Mouse (Mus musculus) bone marrow macrophage, adult 2 months (primary cell): ENCODE data around the gene Pxk. TPM values are rescaled to one million over a fixed set of nuclear protein-coding genes. Genes with fewer than 3 reads are reported as not detected.

Experiments
- H3K27ac ChIP-seq: 2 replicates; pipeline ENCODE4 v1.5.1; 2012; ENCODE audit warnings: low read depth, low read length; ENCODE audit not compliant: insufficient read depth
- H3K4me1 ChIP-seq: 2 replicates; pipeline ENCODE4 v1.6.1; 2012; ENCODE audit warnings: low read length; ENCODE audit not compliant: control insufficient read depth, insufficient read depth
- H3K4me3 ChIP-seq: 2 replicates; pipeline ENCODE4 v1.5.1; 2012; ENCODE audit warnings: mild to moderate bottlenecking, low read length, moderate library complexity; ENCODE audit not compliant: insufficient read depth
- CTCF ChIP-seq: IDR thresholded peaks from 2 replicates; pipeline ENCODE4 v1.5.1; 2012; ENCODE audit warnings: low read depth, mild to moderate bottlenecking, low read length, moderate library complexity
- POLR2A ChIP-seq: IDR thresholded peaks from 2 replicates; pipeline ENCODE4 v1.6.1; 2012; ENCODE audit warnings: mild to moderate bottlenecking, low read depth, low read length, borderline replicate concordance
- polyA plus RNA-seq: library from polyadenylated mRNA; stranded (reverse); fragments of >200 nt; gene quantifications from 2 replicates; pipeline ENCODE4 v1.2.4, GENCODE M21; 2012; ENCODE audit not compliant: missing spikeins, insufficient read depth, insufficient read length

Pxk gene
- polyA plus RNA-seq, 1 experiment: 45.3 TPM

- TF ChIP-seq CTCF (no peak), POLR2A (no peak)
- no peaks in the 10 kb centered on the region for H3K4me1 ChIP-seq
- no peak overlapping the region for H3K4me3 ChIP-seq
- no peak overlapping the region for H3K27ac ChIP-seq
Observed at GRCm38 (mm10) chr14:8190556-8190955, 92.5 kb downstream of the Pxk start.

DNA sequence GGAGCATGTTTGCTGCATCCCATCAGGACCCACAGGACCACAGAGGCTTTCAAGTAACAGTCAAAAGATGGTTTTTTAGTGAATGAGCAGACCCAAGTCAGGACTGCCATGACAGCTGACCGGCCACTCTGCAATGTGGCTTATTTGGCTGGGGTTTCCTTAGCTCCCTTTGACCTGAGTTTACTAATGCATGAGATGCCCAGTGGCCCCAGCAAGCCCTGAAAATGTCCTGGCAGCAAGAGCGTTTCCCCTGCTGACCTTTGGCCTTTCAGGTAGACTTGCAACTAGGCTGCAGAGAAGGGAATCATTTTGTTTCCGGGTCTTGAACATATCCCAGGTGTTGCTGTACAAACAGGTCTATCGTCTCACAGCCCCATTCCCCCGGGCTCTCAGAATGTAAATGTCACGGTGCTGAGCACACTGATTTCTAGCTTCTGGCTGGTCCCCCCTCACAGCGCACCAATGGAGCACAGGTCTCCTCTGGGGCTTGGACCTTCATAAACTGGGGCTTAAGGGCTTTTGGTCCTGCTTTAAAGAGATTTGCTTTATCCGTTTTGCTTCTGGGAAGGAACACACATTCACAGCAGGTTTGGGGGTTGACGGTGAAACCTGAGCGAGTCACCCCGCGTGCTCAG lies 93.4 kb downstream of the Pxk start:
- Histone ChIP-seq H3K4me1 (no peaks in the 10 kb centered on the region), H3K4me3 (no peak overlapping the region), H3K27ac (no peak overlapping the region)
- no peak for TF ChIP-seq POLR2A
- TF ChIP-seq CTCF: no peak

GRCm38 (mm10) chr14:8192727-8193126 lies 94.7 kb downstream of the Pxk start:
- H3K4me1 ChIP-seq: no peaks in the 10 kb centered on the region
- no peak for TF ChIP-seq CTCF
- TF ChIP-seq POLR2A: no peak
- no peak overlapping the region for H3K4me3 ChIP-seq
- H3K27ac ChIP-seq: no peak overlapping the region

GRCm38 (mm10) chr14:8200769-8201168 lies 102.8 kb downstream of the Pxk start:
- TF ChIP-seq POLR2A: no peak
- no peak for TF ChIP-seq CTCF
- Histone ChIP-seq H3K4me1 (no peaks in the 10 kb centered on the region), H3K27ac (no peak overlapping the region), H3K4me3 (no peak overlapping the region)

- H3K4me1 ChIP-seq: no peaks in the 10 kb centered on the region
- H3K4me3 ChIP-seq: no peak overlapping the region
- TF ChIP-seq CTCF (no peak), POLR2A (no peak)
- H3K27ac ChIP-seq: no peak overlapping the region
Observed at GRCm38 (mm10) chr14:8201715-8202114, 103.7 kb downstream of the Pxk start.

GRCm38 (mm10) chr14:8206179-8206910 lies 108.3 kb downstream of the Pxk start:
- H3K4me3 ChIP-seq: no peak overlapping the region
- no peak overlapping the region for H3K27ac ChIP-seq
- TF ChIP-seq CTCF (no peak), POLR2A (no peak)
- H3K4me1 ChIP-seq: no peaks in the 10 kb centered on the region

DNA sequence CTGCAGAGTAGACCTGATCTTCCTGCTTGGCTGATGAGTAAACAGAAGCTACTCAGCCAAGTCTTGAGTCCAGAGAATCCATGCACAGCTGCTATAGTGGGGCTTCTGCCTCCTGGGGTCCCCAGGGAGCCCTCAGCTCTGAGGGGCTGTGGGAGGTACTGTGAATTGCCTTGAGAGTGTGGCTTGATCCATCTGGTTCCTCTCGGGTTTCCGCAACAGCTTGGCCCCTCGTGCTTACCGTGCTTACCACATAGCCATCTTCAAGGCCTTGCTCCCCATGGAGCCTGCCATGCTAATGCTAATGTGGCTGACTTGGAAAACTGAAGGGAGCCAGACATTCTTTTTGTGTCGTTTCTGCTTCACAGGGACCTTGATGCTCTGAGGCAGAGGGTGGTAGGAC lies 109.1 kb downstream of the Pxk start:
- H3K4me3 ChIP-seq: no peak overlapping the region
- no peak for TF ChIP-seq POLR2A
- H3K4me1 ChIP-seq: no peaks in the 10 kb centered on the region
- H3K27ac ChIP-seq: no peak overlapping the region

DNA sequence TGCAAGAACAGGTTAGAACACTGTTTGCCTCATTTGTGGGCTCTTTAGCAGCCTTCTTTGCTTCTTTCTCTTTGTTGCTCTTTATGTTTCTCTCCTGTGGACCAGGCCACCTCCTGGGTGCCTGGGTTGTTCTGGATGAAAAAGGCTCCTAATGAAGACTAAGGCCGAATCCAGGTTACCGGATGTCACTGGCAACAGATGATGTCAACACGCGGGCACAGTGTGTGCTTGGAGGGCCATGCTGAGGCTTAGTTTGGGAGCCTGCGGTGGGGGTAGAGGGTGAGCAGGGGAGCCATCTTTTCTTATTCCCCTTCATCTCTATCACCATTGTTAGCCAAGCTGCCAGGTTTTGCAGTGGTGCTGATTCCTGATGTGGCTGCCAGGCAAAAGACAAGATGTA lies 109.5 kb downstream of the Pxk start:
- TF ChIP-seq POLR2A (no peak), CTCF (no peak)
- no peak overlapping the region for H3K4me3 ChIP-seq
- H3K4me1 ChIP-seq: no peaks in the 10 kb centered on the region
- no peak overlapping the region for H3K27ac ChIP-seq

- TF ChIP-seq CTCF: no peak
- no peak for TF ChIP-seq POLR2A
- H3K4me1 ChIP-seq: no peaks in the 10 kb centered on the region
- no peak overlapping the region for H3K27ac ChIP-seq
- H3K4me3 ChIP-seq: no peak overlapping the region
Observed at GRCm38 (mm10) chr14:8208876-8209275, 110.9 kb downstream of the Pxk start.

DNA sequence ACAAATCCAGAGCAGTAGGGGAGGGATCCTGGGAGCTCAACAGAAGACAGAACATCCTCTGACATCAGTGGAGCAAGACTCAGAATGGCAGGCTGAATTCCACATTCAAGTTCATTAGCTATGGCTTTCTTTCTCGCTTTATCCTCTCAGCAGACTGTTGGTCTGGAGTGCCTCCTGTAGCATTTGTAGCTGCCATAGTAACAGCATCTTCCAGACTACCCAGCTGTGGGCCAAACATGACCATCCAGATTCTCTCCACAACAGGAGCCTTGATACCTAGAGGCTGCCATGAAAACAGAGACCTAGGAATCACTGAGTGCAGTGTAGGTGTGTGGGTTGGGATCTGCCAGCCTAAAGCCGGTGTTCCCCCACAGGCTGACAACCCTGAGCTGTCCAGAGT lies 111.9 kb downstream of the Pxk start:
- H3K4me1 ChIP-seq: no peaks in the 10 kb centered on the region
- H3K27ac ChIP-seq: no peak overlapping the region
- no peak for TF ChIP-seq POLR2A
- TF ChIP-seq CTCF: no peak
- no peak overlapping the region for H3K4me3 ChIP-seq

GRCm38 (mm10) chr14:8212996-8213395 lies 115.0 kb downstream of the Pxk start:
- peaks cover 2% of the 10 kb centered on the region; the same call in 1 of the 2 replicates for H3K4me1 ChIP-seq
- TF ChIP-seq POLR2A (no peak), CTCF (no peak)
- H3K4me3 ChIP-seq: no peak overlapping the region
- no peak overlapping the region for H3K27ac ChIP-seq
